ENCODE assay signal across 10 mouse cellular contexts in genomic region chr14:20795423-20796152, GRCm38 (mm10). TPM values are rescaled to one million over a fixed set of nuclear protein-coding genes. Genes with fewer than 3 reads are reported as not detected.
A peak's percentile ranks its signal among the peaks of the same experiment; 100 is the strongest.
DNase-seq lines count a peak whose midpoint lies in the region; ATAC-seq lines count a peak whose summit lies in the region.
"Had no signal": no experiment of that assay in that cellular context is flagged by ENCODE, and none has a peak within 500 bp of the region (broad histone marks: within the 10 kb centered on the region; RNA-seq: fewer than 3 reads in every experiment).

No protein-coding gene starts in this region.

- H3K27me3 ChIP-seq in hindbrain, embryonic 14.5 days (ENCODE audit: control insufficient read depth, insufficient read depth, low read length), result no peaks in the 10 kb centered on the region
- no peaks in the 10 kb centered on the region for H3K27me3 ChIP-seq in hindbrain, embryonic 16.5 days (replicated peaks; ENCODE audit: control insufficient read depth, insufficient read depth, low read length)
- H3K27me3 ChIP-seq in limb, embryonic 12.5 days, result no peaks in the 10 kb centered on the region
- no peaks in the 10 kb centered on the region for H3K27me3 ChIP-seq in kidney, embryonic 15.5 days

- 35% methylated on average over 8 of the region's 9 CpGs for WGBS in hindbrain, embryonic 14.5 days
- 45% methylated on average over 7 of the region's 9 CpGs for WGBS in hindbrain, embryonic 16.5 days
- WGBS in limb, embryonic 12.5 days, result 48% methylated on average over 8 of the region's 9 CpGs
- 45% methylated on average over 9 of the region's 9 CpGs for WGBS in kidney, embryonic 15.5 days

- no peaks in the 10 kb centered on the region for H3K9me3 ChIP-seq in hindbrain, embryonic 14.5 days (ENCODE audit: control insufficient read depth, low read length)
- no peaks in the 10 kb centered on the region for H3K9me3 ChIP-seq in hindbrain, embryonic 16.5 days (ENCODE audit: control insufficient read depth, low read length)
- H3K9me3 ChIP-seq in limb, embryonic 12.5 days, result no peaks in the 10 kb centered on the region
- no peaks in the 10 kb centered on the region for H3K9me3 ChIP-seq in kidney, embryonic 15.5 days (replicated peaks)

- no peak for ATAC-seq in hindbrain, embryonic 14.5 days (ENCODE audit: low FRiP score)
- no peak for ATAC-seq in hindbrain, embryonic 16.5 days
- ATAC-seq in limb, embryonic 12.5 days (ENCODE audit: insufficient number of reproducible peaks, insufficient read depth, low FRiP score, low TSS enrichment, low read depth), result no peak
- no peak for ATAC-seq in kidney, embryonic 15.5 days (replicated peaks; ENCODE audit: low FRiP score)

- H3K4me2 ChIP-seq in hindbrain, embryonic 14.5 days (replicated peaks), result no peak overlapping the region
- H3K4me2 ChIP-seq in hindbrain, embryonic 16.5 days (ENCODE audit: low read length), result no peak overlapping the region
- peak overlapping the region; percentile 85; the same call in 1 of the 2 replicates for H3K4me2 ChIP-seq in limb, embryonic 12.5 days
- no peak overlapping the region for H3K4me2 ChIP-seq in kidney, embryonic 15.5 days

- peaks cover 35% of the 10 kb centered on the region for H3K4me1 ChIP-seq in hindbrain, embryonic 14.5 days (replicated peaks; ENCODE audit: control insufficient read depth, insufficient read depth, low read length)
- peaks cover 22% of the 10 kb centered on the region for H3K4me1 ChIP-seq in hindbrain, embryonic 16.5 days (ENCODE audit: control insufficient read depth, insufficient read depth, low read depth, low read length)
- peaks cover 49% of the 10 kb centered on the region for H3K4me1 ChIP-seq in limb, embryonic 12.5 days (replicated peaks)
- peaks cover 38% of the 10 kb centered on the region for H3K4me1 ChIP-seq in kidney, embryonic 15.5 days

- H3K27ac ChIP-seq in hindbrain, embryonic 14.5 days, result no peak overlapping the region
- H3K27ac ChIP-seq in hindbrain, embryonic 16.5 days (ENCODE audit: low read depth, low read length), result no peak overlapping the region
- peak overlapping the region; percentile 60; the same call in 1 of the 2 replicates for H3K27ac ChIP-seq in limb, embryonic 12.5 days
- H3K27ac ChIP-seq in kidney, embryonic 15.5 days, result no peak overlapping the region

- no peak overlapping the region for H3K4me3 ChIP-seq in hindbrain, embryonic 14.5 days (replicated peaks; ENCODE audit: low read length)
- no peak overlapping the region for H3K4me3 ChIP-seq in hindbrain, embryonic 16.5 days (ENCODE audit: low read length)
- H3K4me3 ChIP-seq in limb, embryonic 12.5 days (replicated peaks), result no peak overlapping the region
- no peak overlapping the region for H3K4me3 ChIP-seq in kidney, embryonic 15.5 days (replicated peaks)

- peaks cover 13% of the 10 kb centered on the region for H3K36me3 ChIP-seq in hindbrain, embryonic 14.5 days (replicated peaks; ENCODE audit: control insufficient read depth, insufficient read depth)
- H3K36me3 ChIP-seq in hindbrain, embryonic 16.5 days (ENCODE audit: control insufficient read depth, insufficient read depth, low read length), result 0 out of 2 replicates have a peak, but pooled peaks cover 6% of the 10 kb centered on the region
- peaks cover 16% of the 10 kb centered on the region; the same call in 1 of the 2 replicates for H3K36me3 ChIP-seq in limb, embryonic 12.5 days
- peaks cover 18% of the 10 kb centered on the region for H3K36me3 ChIP-seq in kidney, embryonic 15.5 days

- peak; percentile 15 for DNase-seq in adrenal gland, adult 2 months
- DNase-seq in adrenal gland, postnatal 36 days, result no peak
- DNase-seq in hindbrain, embryonic 14.5 days (ENCODE audit: low spot score), result no peak
- DNase-seq in NIH3T3 (ENCODE audit: low read depth), result peak; percentile 49
- DNase-seq in urinary bladder, postnatal 36 days (ENCODE audit: low spot score in 2 of 2), result no peak
- DNase-seq: kidney, adult 8-10 months; lung, postnatal 4 days had no signal

- 0 out of 2 replicates have a peak overlapping the region, but pooled peaks have one; percentile 8 for H3K9ac ChIP-seq in hindbrain, embryonic 14.5 days
- no peak overlapping the region for H3K9ac ChIP-seq in hindbrain, embryonic 16.5 days (ENCODE audit: low read depth, low read length)
- H3K9ac ChIP-seq in limb, embryonic 12.5 days (replicated peaks), result 0 out of 2 replicates have a peak overlapping the region, but pooled peaks have one; percentile 1
- no peak overlapping the region for H3K9ac ChIP-seq in kidney, embryonic 15.5 days

RNA-seq across cellular contexts. Expression of gene Camk2g, which starts 1.7 kb away (rescaled TPM):
- 10 to 100 TPM; 51.4 to 67.7 TPM for total RNA-seq in adrenal gland, adult 2 months (2021)
- polyA plus RNA-seq in adrenal gland, adult 2 months (2012; rRNA removed), result 41.7 and 42.8 TPM in 2 replicates
- total RNA-seq in adrenal gland, postnatal 36 days (2021), result 10 to 100 TPM; 45.8 to 54.6 TPM
- 166 and 197 TPM in 2 replicates for polyA plus RNA-seq in hindbrain, embryonic 14.5 days (2014; fragmentation: Nextera tagmentation; extraction: Ambion mirVana)
- 214 and 241 TPM in 2 replicates for polyA plus RNA-seq in hindbrain, embryonic 16.5 days (2015; fragmentation: Nextera tagmentation; extraction: Ambion mirVana)
- 59.0 and 67.8 TPM in 2 replicates for polyA plus RNA-seq in limb, embryonic 12.5 days (2016; fragmentation: Nextera tagmentation; extraction: Ambion mirVana)
- 39.6 and 48.4 TPM in 2 replicates for polyA plus RNA-seq in kidney, embryonic 15.5 days (2015; fragmentation: Nextera tagmentation; extraction: Ambion mirVana)

RNA-seq across cellular contexts. Expression of gene Plau, which starts 40.9 kb away (rescaled TPM):
- 10 to 100 TPM; 31.2 to 64.4 TPM for total RNA-seq in adrenal gland, adult 2 months (2021)
- polyA plus RNA-seq in adrenal gland, adult 2 months (2012; rRNA removed), result 1.8 and 1.9 TPM in 2 replicates
- total RNA-seq in adrenal gland, postnatal 36 days (2021), result 10 to 100 TPM; 33.9 to 59.2 TPM
- 0.27 and 0.34 TPM in 2 replicates for polyA plus RNA-seq in hindbrain, embryonic 14.5 days (2014; fragmentation: Nextera tagmentation; extraction: Ambion mirVana)
- polyA plus RNA-seq in hindbrain, embryonic 16.5 days (2015; fragmentation: Nextera tagmentation; extraction: Ambion mirVana), result 0.17 and 0.56 TPM in 2 replicates
- polyA plus RNA-seq in limb, embryonic 12.5 days (2016; fragmentation: Nextera tagmentation; extraction: Ambion mirVana), result 0.64 and 0.68 TPM in 2 replicates
- 10.7 and 12.4 TPM in 2 replicates for polyA plus RNA-seq in kidney, embryonic 15.5 days (2015; fragmentation: Nextera tagmentation; extraction: Ambion mirVana)

Comparison
In these comparisons a context has a peak if more than half of its experiments do, and no peak if none do; other contexts are left out.
1. DNase-seq: peak in adrenal gland, adult 2 months (single experiment) and NIH3T3 (single experiment); none in adrenal gland, postnatal 36 days (0 of 2), hindbrain, embryonic 14.5 days (single experiment) and urinary bladder, postnatal 36 days (0 of 2).
2. H3K9ac ChIP-seq: peak in hindbrain, embryonic 14.5 days (single experiment) and limb, embryonic 12.5 days (single experiment); none in hindbrain, embryonic 16.5 days (single experiment) and kidney, embryonic 15.5 days (single experiment).